Mouse (Mus musculus): ENCODE data around the gene Rere. TPM values are rescaled to one million over a fixed set of nuclear protein-coding genes. Genes with fewer than 3 reads are reported as not detected.
A peak's percentile ranks its signal among the peaks of the same experiment; 100 is the strongest.

Gene Rere
- polyA plus RNA-seq, 1 experiment = 58.8 TPM

- H3K4me1 ChIP-seq (ENCODE audit: control insufficient read depth, insufficient read depth, low read length) = peaks cover 41% of the 10 kb centered on the region
Measured at GRCm38 (mm10) chr4:150569834-150570571, 288.6 kb downstream of the Rere start.

GRCm38 (mm10) chr4:150570793-150571192 lies 289.3 kb downstream of the Rere start:
- Histone ChIP-seq H3K4me1 (ENCODE audit: control insufficient read depth, insufficient read depth, low read length) (peaks cover 41% of the 10 kb centered on the region), H3K36me3 (ENCODE audit: control insufficient read depth, insufficient read depth, low read length) (no peaks in the 10 kb centered on the region), H3K27ac (ENCODE audit: insufficient read depth, low read depth, low read length) (peak overlapping the region; percentile 74), H3K27me3 (replicated peaks; ENCODE audit: control insufficient read depth, insufficient read depth, low read length) (no peaks in the 10 kb centered on the region), H3K4me3 (ENCODE audit: insufficient read depth, low read depth, low read length) (peak overlapping the region; percentile 79)
- TF ChIP-seq POLR2A (IDR thresholded peaks at IDR 0.05; ENCODE audit: low read depth, low read length) (no peak), CTCF (conservative IDR thresholded peaks at IDR 0.05; ENCODE audit: insufficient read depth, insufficient read length, low read depth, low read length) (no peak)
- WGBS = 20% methylated on average over 2 of the region's 2 CpGs
- DNase-seq = peak; percentile 63

More at GRCm38 (mm10) chr4:150569834-150570571, 288.6 kb downstream of the Rere start:
- H3K36me3 ChIP-seq (ENCODE audit: control insufficient read depth, insufficient read depth, low read length) = no peaks in the 10 kb centered on the region
- peak; percentile 56 for DNase-seq
- peak overlapping the region; percentile 79 for H3K4me3 ChIP-seq (ENCODE audit: insufficient read depth, low read depth, low read length)
- no peak for TF ChIP-seq POLR2A (IDR thresholded peaks at IDR 0.05; ENCODE audit: low read depth, low read length)
- no peak for TF ChIP-seq CTCF (conservative IDR thresholded peaks at IDR 0.05; ENCODE audit: insufficient read depth, insufficient read length, low read depth, low read length)
- WGBS = under 1% methylated on average over 27 of the region's 27 CpGs
- H3K27ac ChIP-seq (ENCODE audit: insufficient read depth, low read depth, low read length) = peak overlapping the region; percentile 91
- H3K27me3 ChIP-seq (replicated peaks; ENCODE audit: control insufficient read depth, insufficient read depth, low read length) = no peaks in the 10 kb centered on the region

GRCm38 (mm10) chr4:150572104-150572691 lies 290.8 kb downstream of the Rere start:
- 21% methylated on average over 7 of the region's 7 CpGs for WGBS
- Histone ChIP-seq H3K4me1 (ENCODE audit: control insufficient read depth, insufficient read depth, low read length) (peaks cover 34% of the 10 kb centered on the region), H3K27ac (ENCODE audit: insufficient read depth, low read depth, low read length) (peak overlapping the region; percentile 96), H3K27me3 (replicated peaks; ENCODE audit: control insufficient read depth, insufficient read depth, low read length) (no peaks in the 10 kb centered on the region), H3K36me3 (ENCODE audit: control insufficient read depth, insufficient read depth, low read length) (no peaks in the 10 kb centered on the region), H3K4me3 (ENCODE audit: insufficient read depth, low read depth, low read length) (peak overlapping the region; percentile 35)
- peak; percentile 85 for DNase-seq
- TF ChIP-seq CTCF (conservative IDR thresholded peaks at IDR 0.05; ENCODE audit: insufficient read depth, insufficient read length, low read depth, low read length) (no peak), POLR2A (IDR thresholded peaks at IDR 0.05; ENCODE audit: low read depth, low read length) (peak; percentile 17)

GRCm38 (mm10) chr4:150572938-150573337 lies 291.5 kb downstream of the Rere start:
- no peak for DNase-seq
- WGBS = 55% methylated on average over 4 of the region's 4 CpGs
- TF ChIP-seq POLR2A (IDR thresholded peaks at IDR 0.05; ENCODE audit: low read depth, low read length) = no peak
- TF ChIP-seq CTCF (conservative IDR thresholded peaks at IDR 0.05; ENCODE audit: insufficient read depth, insufficient read length, low read depth, low read length) = no peak
- Histone ChIP-seq H3K4me1 (ENCODE audit: control insufficient read depth, insufficient read depth, low read length) (peaks cover 28% of the 10 kb centered on the region), H3K36me3 (ENCODE audit: control insufficient read depth, insufficient read depth, low read length) (no peaks in the 10 kb centered on the region), H3K27me3 (replicated peaks; ENCODE audit: control insufficient read depth, insufficient read depth, low read length) (no peaks in the 10 kb centered on the region), H3K27ac (ENCODE audit: insufficient read depth, low read depth, low read length) (peak overlapping the region; percentile 41; the same call in 1 of the 2 replicates), H3K4me3 (ENCODE audit: insufficient read depth, low read depth, low read length) (no peak overlapping the region)

- 24% methylated on average over 3 of the region's 3 CpGs for WGBS
Measured at GRCm38 (mm10) chr4:150575363-150576092, 294.1 kb downstream of the Rere start.

GRCm38 (mm10) chr4:150576339-150576738 lies 294.9 kb downstream of the Rere start:
- Histone ChIP-seq H3K4me3 (ENCODE audit: insufficient read depth, low read depth, low read length) (peak overlapping the region; percentile 20; the same call in 1 of the 2 replicates), H3K27me3 (replicated peaks; ENCODE audit: control insufficient read depth, insufficient read depth, low read length) (no peaks in the 10 kb centered on the region), H3K4me1 (ENCODE audit: control insufficient read depth, insufficient read depth, low read length) (peaks cover 22% of the 10 kb centered on the region), H3K36me3 (ENCODE audit: control insufficient read depth, insufficient read depth, low read length) (no peaks in the 10 kb centered on the region), H3K27ac (ENCODE audit: insufficient read depth, low read depth, low read length) (peak overlapping the region; percentile 84)
- WGBS = 35% methylated on average over 3 of the region's 3 CpGs
- DNase-seq = peak; percentile 59
- TF ChIP-seq CTCF (conservative IDR thresholded peaks at IDR 0.05; ENCODE audit: insufficient read depth, insufficient read length, low read depth, low read length) (no peak), POLR2A (IDR thresholded peaks at IDR 0.05; ENCODE audit: low read depth, low read length) (no peak)

More at GRCm38 (mm10) chr4:150575363-150576092, 294.1 kb downstream of the Rere start:
- H3K4me3 ChIP-seq (ENCODE audit: insufficient read depth, low read depth, low read length) = peak overlapping the region; percentile 10; the same call in 1 of the 2 replicates
- TF ChIP-seq CTCF (conservative IDR thresholded peaks at IDR 0.05; ENCODE audit: insufficient read depth, insufficient read length, low read depth, low read length) (peak; percentile 24; the same call in 1 of the 2 replicates), POLR2A (IDR thresholded peaks at IDR 0.05; ENCODE audit: low read depth, low read length) (no peak)
- peak; percentile 92 for DNase-seq
- peaks cover 20% of the 10 kb centered on the region for H3K4me1 ChIP-seq (ENCODE audit: control insufficient read depth, insufficient read depth, low read length)
- no peaks in the 10 kb centered on the region for H3K36me3 ChIP-seq (ENCODE audit: control insufficient read depth, insufficient read depth, low read length)
- H3K27me3 ChIP-seq (replicated peaks; ENCODE audit: control insufficient read depth, insufficient read depth, low read length) = no peaks in the 10 kb centered on the region
- H3K27ac ChIP-seq (ENCODE audit: insufficient read depth, low read depth, low read length) = peak overlapping the region; percentile 91
